Mouse (Mus musculus): Measurements from ENCODE around the gene Dtymk. TPM values are rescaled to one million over a fixed set of nuclear protein-coding genes. Genes with fewer than 3 reads are reported as not detected.
"Not testable (repeated sequence)": the region's sequence is repeated elsewhere in the genome, so short reads cannot be mapped to it uniquely, and the experiment has no call there.

The Dtymk gene
- polyA plus RNA-seq, 1 experiment, result 255 TPM

DNA sequence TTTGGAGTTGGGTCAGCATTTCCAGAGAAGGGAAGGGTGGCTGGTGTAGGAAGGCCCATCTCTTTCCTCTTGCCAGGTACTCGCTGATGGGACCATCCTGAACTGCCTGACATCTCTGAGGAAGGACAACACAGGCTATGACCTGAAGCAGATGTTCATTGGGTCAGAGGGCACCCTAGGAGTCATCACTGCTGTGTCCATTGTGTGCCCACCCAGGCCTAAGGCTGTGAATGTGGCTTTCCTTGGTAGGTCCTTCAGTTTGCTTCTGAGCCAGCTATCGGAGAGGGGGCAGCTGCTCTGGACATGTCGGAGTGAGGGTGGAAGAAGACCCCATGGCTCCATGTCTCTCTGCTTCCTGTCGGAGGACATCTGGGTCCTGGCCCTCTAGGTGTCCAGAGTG, 33.5 kb upstream of the Dtymk start:
- TF ChIP-seq FOSL1 (IDR thresholded peaks at IDR 0.05; ENCODE audit: insufficient read depth, low read length, poor library complexity, severe bottlenecking), result no peak
- no peak for TF ChIP-seq USF1 (IDR thresholded peaks at IDR 0.05; ENCODE audit: low read depth)
- TF ChIP-seq MYOG (IDR thresholded peaks at IDR 0.05; ENCODE audit: control insufficient read depth, extremely low read depth, insufficient read length), result no peak
- TF ChIP-seq CTCF (IDR thresholded peaks at IDR 0.05; ENCODE audit: control insufficient read depth, insufficient read depth, insufficient read length), result no peak
- no peak for TF ChIP-seq MYOD1 (IDR thresholded peaks at IDR 0.05; ENCODE audit: control insufficient read depth, insufficient read length, low read depth)

DNA sequence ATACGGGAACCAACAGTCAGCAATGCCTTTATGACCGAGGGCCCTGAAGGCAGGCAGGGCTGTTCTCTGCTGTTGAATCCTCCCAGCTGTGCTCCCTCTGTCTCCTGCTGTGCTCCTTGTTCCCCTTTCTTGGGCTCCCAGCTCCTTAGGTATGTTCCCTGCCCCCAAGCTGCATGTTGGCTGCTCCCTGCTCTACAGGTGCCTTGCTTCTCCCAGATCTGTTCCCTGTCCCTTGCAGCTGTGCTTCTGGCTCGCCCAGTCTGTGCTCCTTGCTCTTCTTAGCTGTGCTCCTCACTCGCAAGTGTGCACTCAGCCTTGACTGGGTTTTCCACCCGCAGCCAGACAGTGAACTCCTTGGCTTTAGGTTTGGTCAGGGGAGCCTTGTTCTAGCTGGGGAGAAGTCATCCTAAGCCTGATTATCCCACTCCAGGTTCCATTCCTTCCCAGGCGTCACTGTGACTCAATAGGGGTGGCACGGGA, 33.0 kb upstream of the Dtymk start:
- TF ChIP-seq CTCF (IDR thresholded peaks at IDR 0.05; ENCODE audit: control insufficient read depth, insufficient read depth, insufficient read length), result no peak
- no peak for TF ChIP-seq FOSL1 (IDR thresholded peaks at IDR 0.05; ENCODE audit: insufficient read depth, low read length, poor library complexity, severe bottlenecking)
- TF ChIP-seq MAX (IDR thresholded peaks at IDR 0.05), result no peak
- no peak for TF ChIP-seq USF1 (IDR thresholded peaks at IDR 0.05; ENCODE audit: low read depth)
- no peak for TF ChIP-seq MYOG (IDR thresholded peaks at IDR 0.05; ENCODE audit: control insufficient read depth, extremely low read depth, insufficient read length)
- TF ChIP-seq MYOD1 (IDR thresholded peaks at IDR 0.05; ENCODE audit: control insufficient read depth, insufficient read length, low read depth), result no peak
- TF ChIP-seq CEBPB (IDR thresholded peaks at IDR 0.05; ENCODE audit: low read depth), result no peak
- H3K79me2 ChIP-seq (ENCODE audit: control insufficient read depth, insufficient read depth), result no peaks in the 10 kb centered on the region
- H3ac ChIP-seq (ENCODE audit: control insufficient read depth, insufficient read length, low read depth), result no peak overlapping the region
- no peaks in the 10 kb centered on the region for H3K79me3 ChIP-seq (ENCODE audit: low read depth)
- H3K36me3 ChIP-seq (ENCODE audit: control insufficient read depth, insufficient read depth), result peaks cover 2% of the 10 kb centered on the region
- no peaks in the 10 kb centered on the region for H3K27me3 ChIP-seq (ENCODE audit: control insufficient read depth, insufficient read depth, insufficient read length)
- no peak overlapping the region for H3K4me3 ChIP-seq (ENCODE audit: insufficient read depth, poor library complexity, severe bottlenecking)

More for the DNA sequence above, 33.5 kb upstream of the Dtymk start:
- H3K4me3 ChIP-seq (ENCODE audit: insufficient read depth, poor library complexity, severe bottlenecking), result no peak overlapping the region
- no peak overlapping the region for H3ac ChIP-seq (ENCODE audit: control insufficient read depth, insufficient read length, low read depth)
- H3K27me3 ChIP-seq (ENCODE audit: control insufficient read depth, insufficient read depth, insufficient read length), result no peaks in the 10 kb centered on the region
- H3K79me2 ChIP-seq (ENCODE audit: control insufficient read depth, insufficient read depth), result no peaks in the 10 kb centered on the region
- H3K79me3 ChIP-seq (ENCODE audit: low read depth), result no peaks in the 10 kb centered on the region
- H3K36me3 ChIP-seq (ENCODE audit: control insufficient read depth, insufficient read depth), result peaks cover 2% of the 10 kb centered on the region

DNA sequence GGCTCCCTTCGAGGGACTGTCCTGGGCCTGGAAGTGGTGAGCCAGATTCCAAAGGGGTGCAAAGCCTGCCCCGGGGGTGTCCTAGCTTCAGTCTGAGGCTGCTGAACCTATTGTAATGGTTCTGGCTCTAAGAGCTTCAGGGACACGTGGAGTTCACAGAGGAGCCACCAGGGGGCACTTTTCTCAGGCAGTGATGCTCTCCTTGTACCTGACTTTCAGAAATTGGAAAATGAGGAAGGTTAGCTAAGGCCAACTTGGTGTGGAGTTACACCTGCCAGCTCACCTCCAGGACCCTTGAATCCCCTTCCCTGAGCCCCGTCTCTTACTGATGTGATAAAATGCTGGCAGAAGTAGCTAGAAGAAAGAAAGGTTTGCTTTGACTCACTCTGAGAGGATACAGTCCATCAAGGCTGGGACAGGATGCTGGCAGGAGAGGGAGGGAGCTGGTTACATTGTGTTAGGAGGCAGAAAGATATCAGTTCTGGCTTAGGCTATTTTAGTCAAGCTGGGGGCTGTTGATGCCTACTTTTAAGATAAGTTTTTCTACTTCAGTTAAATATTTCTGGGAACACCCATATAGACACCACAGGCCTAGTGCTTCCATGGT, 31.1 kb upstream of the Dtymk start:
- H3K36me3 ChIP-seq (ENCODE audit: control insufficient read depth, insufficient read depth); H3K4me3 ChIP-seq (ENCODE audit: insufficient read depth, poor library complexity, severe bottlenecking); H3K27me3 ChIP-seq (ENCODE audit: control insufficient read depth, insufficient read depth, insufficient read length); H3ac ChIP-seq (ENCODE audit: control insufficient read depth, insufficient read length, low read depth); H3K79me2 ChIP-seq (ENCODE audit: control insufficient read depth, insufficient read depth); H3K79me3 ChIP-seq (ENCODE audit: low read depth): not testable (repeated sequence)

DNA sequence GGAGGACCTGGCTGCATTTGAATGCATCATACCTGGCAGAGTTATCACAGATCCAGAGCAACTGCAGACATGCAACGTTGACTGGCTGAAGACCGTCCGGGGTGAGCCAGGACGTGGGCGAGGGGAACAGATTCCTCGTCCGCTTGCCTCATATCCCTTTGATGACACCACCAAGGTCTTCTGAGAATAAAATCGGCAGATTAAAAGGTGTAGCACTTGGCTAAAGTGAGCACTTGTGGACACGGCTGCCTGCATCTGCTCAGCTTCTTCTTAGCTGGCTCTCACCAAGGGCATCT, 24.8 kb upstream of the Dtymk start:
- Histone ChIP-seq H3ac (ENCODE audit: control insufficient read depth, insufficient read length, low read depth) (no peak overlapping the region), H3K4me3 (ENCODE audit: insufficient read depth, poor library complexity, severe bottlenecking) (no peak overlapping the region), H3K36me3 (ENCODE audit: control insufficient read depth, insufficient read depth) (no peaks in the 10 kb centered on the region), H3K79me3 (ENCODE audit: low read depth) (no peaks in the 10 kb centered on the region), H3K79me2 (ENCODE audit: control insufficient read depth, insufficient read depth) (no peaks in the 10 kb centered on the region), H3K27me3 (ENCODE audit: control insufficient read depth, insufficient read depth, insufficient read length) (no peaks in the 10 kb centered on the region)
- TF ChIP-seq MYOD1 (IDR thresholded peaks at IDR 0.05; ENCODE audit: control insufficient read depth, insufficient read length, low read depth) (no peak), CEBPB (IDR thresholded peaks at IDR 0.05; ENCODE audit: low read depth) (no peak), MYOG (IDR thresholded peaks at IDR 0.05; ENCODE audit: control insufficient read depth, extremely low read depth, insufficient read length) (no peak)

DNA sequence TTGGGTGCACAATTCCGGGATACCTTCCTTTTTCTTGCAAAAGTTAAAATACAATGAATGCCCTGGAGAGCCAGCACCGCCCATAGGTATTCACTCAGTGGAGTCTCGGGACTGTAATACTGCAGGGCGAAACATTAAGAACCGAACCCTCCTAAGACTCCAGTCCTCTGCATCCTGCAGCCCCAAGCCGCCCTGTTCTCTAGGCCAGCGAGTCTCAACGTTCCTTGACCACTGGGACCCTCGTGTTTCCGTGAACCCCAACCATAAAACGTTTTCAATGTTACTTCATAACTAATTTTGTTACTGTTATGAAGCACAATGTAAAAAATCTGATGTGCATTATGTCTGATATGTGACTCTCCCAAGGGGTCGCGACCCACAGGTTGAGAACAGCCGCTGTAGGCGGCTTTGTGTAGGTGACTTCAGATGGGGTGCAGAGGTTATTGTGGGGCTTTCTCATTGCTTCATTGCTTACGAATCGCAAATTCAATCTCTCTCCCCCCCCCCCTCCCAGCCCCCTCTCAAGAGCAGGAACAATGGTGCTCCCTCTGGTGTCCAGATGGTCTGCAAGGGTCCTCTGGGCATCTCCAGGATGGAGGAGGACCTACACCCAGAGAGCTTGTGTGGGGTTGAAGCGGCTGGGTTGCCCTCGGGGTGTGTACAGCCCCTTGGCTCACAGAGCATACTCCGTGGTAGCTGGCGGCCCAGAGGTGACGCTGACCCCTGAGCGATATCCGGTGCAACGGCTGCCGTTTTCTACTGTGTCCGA, 24.2 kb upstream of the Dtymk start:
- H3K27me3 ChIP-seq (ENCODE audit: control insufficient read depth, insufficient read depth, insufficient read length), result no peaks in the 10 kb centered on the region
- peaks cover 3% of the 10 kb centered on the region for H3K36me3 ChIP-seq (ENCODE audit: control insufficient read depth, insufficient read depth)
- TF ChIP-seq FOSL1 (IDR thresholded peaks at IDR 0.05; ENCODE audit: insufficient read depth, low read length, poor library complexity, severe bottlenecking) (no peak), USF1 (IDR thresholded peaks at IDR 0.05; ENCODE audit: low read depth) (no peak), CEBPB (IDR thresholded peaks at IDR 0.05; ENCODE audit: low read depth) (no peak), CTCF (IDR thresholded peaks at IDR 0.05; ENCODE audit: control insufficient read depth, insufficient read depth, insufficient read length) (no peak), MYOG (IDR thresholded peaks at IDR 0.05; ENCODE audit: control insufficient read depth, extremely low read depth, insufficient read length) (no peak), MAX (IDR thresholded peaks at IDR 0.05) (no peak), MYOD1 (IDR thresholded peaks at IDR 0.05; ENCODE audit: control insufficient read depth, insufficient read length, low read depth) (no peak)
- peak overlapping the region; percentile 19 for H3ac ChIP-seq (ENCODE audit: control insufficient read depth, insufficient read length, low read depth)
- H3K79me3 ChIP-seq (ENCODE audit: low read depth), result no peaks in the 10 kb centered on the region
- peak overlapping the region; percentile 35 for H3K4me3 ChIP-seq (ENCODE audit: insufficient read depth, poor library complexity, severe bottlenecking)
- H3K79me2 ChIP-seq (ENCODE audit: control insufficient read depth, insufficient read depth), result no peaks in the 10 kb centered on the region

DNA sequence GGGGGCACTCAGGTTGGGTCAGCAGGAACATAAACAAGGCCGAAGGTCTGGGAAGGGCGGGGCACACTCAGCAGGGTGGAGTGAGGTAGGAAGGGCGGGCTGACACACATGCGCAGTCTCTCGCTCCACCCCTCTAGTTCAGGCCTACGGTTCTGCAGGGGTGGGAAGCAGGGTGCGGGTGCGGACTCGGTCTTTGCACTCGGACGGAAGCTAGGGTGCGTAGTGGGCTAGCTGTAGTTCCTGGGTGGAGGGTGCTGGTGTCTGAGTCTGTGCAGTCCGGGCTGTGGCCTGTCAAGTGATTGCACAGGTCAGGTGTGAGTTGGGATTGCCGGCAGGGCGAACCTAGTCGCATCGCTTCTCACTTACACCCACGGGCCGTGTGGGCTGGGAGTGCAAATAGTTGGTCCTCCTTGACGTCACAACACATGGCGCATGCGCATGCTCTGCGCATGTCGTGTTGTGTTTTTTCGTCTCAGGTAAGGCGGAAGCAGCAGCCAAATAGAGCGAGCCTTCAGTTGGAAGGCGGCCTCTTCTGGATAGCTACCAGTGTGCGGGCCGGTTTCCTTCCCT, 23.5 kb upstream of the Dtymk start:
- peak overlapping the region; percentile 94 for H3ac ChIP-seq (ENCODE audit: control insufficient read depth, insufficient read length, low read depth)
- no peaks in the 10 kb centered on the region for H3K27me3 ChIP-seq (ENCODE audit: control insufficient read depth, insufficient read depth, insufficient read length)
- peak overlapping the region; percentile 35 for H3K4me3 ChIP-seq (ENCODE audit: insufficient read depth, poor library complexity, severe bottlenecking)
- H3K79me2 ChIP-seq (ENCODE audit: control insufficient read depth, insufficient read depth), result no peaks in the 10 kb centered on the region
- peaks cover 7% of the 10 kb centered on the region for H3K36me3 ChIP-seq (ENCODE audit: control insufficient read depth, insufficient read depth)
- TF ChIP-seq MAX (IDR thresholded peaks at IDR 0.05) (peak; percentile 38), MYOD1 (IDR thresholded peaks at IDR 0.05; ENCODE audit: control insufficient read depth, insufficient read length, low read depth) (peak; percentile 16), CEBPB (IDR thresholded peaks at IDR 0.05; ENCODE audit: low read depth) (no peak)
- no peaks in the 10 kb centered on the region for H3K79me3 ChIP-seq (ENCODE audit: low read depth)
